Mouse (Mus musculus) gastrocnemius, postnatal 14 days (tissue): ENCODE measurements around the gene Dhh. TPM values are rescaled to one million over a fixed set of nuclear protein-coding genes. Genes with fewer than 3 reads are reported as not detected.

ENCODE experiments used
- DNase-seq: peaks from one replicate; pipeline ENCODE4 v3.0.0; 2021; ENCODE audit warnings: mixed read lengths
- intact Hi-C: fragments of 180-260 bp; cut with DNase I; formaldehyde crosslinking; loops from one replicate; pipeline ENCODE4 v1.15.1; 2025; ENCODE audit warnings: low total_unique reads
- total RNA-seq, 2 experiments: library from RNA; stranded (reverse); gene quantifications; 2 replicates each; pipeline ENCODE4 v1.2.3; 2021

Gene Dhh
- total RNA-seq, 2 experiments from 2014 or later: 0.97 to 4.1 TPM

DNA sequence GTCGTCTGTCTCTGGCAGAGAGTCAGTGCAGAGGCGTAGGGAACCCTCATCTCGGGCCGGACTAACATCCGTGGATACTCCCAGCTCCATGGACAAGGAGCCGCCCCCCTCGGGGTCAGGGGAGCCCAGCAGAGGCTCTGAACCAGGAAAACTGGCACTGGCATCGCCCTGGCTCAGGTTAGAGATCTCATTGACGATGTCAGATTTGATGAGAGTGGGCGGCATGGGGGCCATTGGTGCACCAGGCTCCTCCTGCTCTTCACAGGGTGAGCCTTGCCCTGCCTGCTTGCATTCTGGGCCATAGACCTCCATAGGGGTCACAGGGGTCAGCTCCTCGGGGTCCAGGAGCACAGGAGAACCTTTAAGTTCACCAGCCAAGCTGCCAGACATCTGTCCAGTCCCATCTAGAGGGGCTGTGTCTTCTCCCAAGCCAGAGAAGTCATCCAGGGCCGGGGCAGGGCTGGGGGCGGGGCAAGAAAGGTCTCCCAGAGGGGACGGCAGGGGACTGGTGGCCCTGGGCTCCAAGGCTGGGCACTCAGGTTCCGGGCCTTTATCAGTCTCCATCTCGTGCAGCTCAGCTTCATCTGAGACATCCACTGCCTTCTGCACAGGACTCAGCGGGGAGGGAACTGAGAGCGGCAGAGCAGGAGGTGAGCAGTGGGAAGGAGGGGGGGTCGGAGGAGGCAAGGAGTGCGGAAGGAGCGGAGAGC lies 36.5 kb downstream of the Dhh start:
- intact Hi-C loops: no loop called here
- peak; percentile 5 for DNase-seq

DNA sequence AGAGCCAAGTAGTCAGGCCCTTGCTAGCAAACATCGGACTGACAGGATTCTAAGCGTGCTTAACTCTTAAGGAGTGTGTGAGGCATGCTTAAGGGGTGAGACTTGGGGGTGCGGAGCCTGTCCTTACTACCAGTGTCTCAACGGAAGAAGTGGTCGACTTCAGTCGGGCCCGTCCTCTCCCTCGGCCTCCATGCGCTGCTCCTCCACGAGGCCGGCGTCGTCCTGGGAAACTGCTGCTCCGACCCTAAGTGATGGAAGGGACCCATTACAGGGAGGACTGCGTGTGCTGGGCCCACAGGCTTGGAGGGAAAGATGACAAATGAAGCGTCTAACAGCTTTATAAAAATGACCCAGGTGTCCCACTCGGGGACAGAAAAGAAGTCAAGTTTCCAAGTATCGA lies 37.4 kb downstream of the Dhh start:
- DNase-seq: no peak
- intact Hi-C loops: no loop called here

DNA sequence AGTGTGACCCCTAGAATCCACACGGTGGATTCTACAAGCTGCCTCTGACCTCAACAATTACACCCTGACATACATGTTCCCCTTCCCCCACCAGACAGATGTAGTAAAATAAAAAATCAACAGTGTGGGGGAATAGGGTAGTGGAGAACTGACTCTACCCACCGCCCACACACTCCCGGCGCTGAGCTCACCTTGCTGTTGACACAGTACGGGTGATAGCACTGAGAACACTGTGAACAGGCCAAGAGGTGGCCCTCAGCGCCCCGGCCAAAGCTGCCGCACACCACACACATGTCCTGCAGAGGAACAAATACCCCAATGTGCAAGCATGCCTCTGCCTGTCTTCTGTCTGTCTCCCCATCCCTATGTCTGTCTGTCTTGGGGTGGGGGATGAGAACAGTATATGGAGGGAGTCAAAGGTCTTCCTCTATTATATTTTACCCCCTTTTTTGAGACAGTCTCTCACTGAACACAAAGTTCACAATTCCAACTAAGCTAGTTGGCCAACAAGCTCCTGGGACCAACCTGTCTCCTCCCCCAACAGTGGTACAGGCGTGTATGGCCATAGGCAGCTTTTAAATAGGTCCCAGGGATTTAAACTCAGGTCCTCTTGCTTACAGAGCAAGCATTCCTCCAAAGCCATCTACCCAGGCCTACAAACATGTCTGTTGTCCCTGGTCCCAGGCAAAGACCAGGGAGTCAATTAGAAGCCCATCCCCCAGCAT lies 38.9 kb downstream of the Dhh start:
- DNase-seq: no peak

DNA sequence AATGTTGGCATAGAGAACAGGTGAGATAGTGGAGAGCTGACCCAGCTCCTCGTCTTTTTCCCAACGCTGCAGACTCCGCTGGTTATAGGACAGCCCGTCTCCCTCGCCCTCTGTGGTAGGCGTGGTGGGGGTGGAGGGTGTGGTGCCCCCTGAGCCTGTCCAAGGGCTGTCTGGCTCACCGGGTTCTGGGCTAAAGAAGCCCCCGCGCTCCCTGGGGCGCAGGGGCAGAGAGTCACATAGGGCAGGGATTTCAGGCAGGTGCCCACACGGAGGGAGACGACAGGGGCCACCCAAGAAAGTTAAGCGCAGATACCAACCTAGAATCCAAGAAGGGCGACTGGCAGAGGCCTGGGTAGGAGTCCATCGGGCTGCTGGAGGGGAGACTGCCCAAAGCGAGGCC lies 44.1 kb downstream of the Dhh start:
- no peak for DNase-seq
- intact Hi-C loops: no loop called here

More for the DNA sequence above, 38.9 kb downstream of the Dhh start:
- intact Hi-C loops: no loop called here

DNA sequence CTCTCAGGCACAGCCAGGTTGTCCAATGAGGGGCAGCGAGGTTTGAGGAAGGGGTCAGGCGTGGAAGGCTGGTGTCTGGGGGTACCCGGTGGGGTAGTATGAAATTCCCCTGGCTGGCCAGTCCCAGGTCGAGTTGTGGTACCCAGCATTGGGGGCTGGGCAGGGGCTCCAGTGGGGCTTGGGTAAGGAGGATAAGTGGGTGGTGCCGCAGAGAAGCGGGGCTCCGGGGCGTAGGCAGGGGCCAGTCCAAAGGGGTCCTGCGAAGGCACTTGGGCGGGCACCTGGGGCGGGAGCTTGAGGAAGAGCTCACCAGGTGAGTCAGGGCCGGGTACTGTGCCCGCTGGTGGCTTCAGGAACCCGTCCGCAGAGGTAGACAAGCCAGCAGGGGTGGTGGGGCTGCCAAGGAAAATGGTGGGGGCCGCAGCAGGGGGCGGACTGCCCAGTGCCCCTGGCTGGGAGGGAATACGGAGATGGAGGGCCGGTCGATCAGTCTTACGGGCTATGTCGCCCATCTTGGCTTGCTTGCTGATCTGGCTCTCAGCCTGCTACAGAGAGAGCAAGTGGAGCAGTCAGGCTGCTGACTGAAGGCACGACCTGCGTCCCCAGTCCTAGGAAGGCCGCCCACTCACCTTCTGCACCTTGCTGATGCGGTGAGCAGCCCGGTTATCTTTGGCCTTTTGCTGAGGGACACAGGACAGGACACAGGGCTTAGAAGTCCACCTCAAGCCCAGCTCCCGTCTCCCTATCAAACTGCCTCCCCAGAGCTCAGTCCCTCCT lies 45.0 kb downstream of the Dhh start:
- DNase-seq: no peak
- intact Hi-C loops: no loop called here

DNA sequence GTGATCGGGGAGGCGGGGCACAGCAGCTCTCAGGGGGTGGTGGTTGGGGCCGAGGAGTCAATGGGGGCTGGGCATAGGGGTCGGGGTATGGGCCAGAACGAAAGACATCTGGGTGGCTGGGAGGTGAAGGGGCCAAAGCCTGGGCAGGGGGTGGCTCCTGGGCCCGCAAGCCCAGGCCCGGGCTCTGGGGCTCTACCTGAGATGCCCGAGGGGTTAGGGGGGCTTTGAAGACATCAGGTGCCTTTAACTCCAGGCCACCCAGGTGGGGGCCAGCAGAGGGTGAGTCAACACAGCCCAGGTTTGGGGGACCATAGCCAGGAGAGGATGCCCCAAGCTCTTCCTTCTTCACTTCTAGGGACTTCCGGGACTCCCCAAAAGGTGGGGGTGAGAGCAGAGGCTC lies 45.6 kb downstream of the Dhh start:
- intact Hi-C loops: no loop called here

DNA sequence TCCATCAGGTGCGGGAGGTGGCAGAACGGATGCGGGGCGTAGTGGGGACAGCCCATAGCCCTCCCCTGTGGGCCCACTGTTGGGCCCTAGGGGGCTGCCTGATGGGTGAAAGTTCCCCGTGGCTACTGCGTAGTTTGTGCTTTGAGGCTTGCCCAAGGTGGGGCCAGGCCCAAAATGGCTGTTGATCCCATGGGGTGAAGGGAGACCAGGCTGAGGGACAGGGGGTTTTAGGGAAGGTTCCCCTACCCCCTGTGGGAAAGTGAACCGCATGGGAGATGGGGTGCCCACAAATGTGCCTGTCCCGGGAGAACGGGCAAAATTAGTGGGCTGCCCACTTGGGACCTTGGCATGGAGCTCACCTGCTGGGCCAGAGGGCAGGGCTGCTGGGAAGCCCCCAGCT lies 46.3 kb downstream of the Dhh start:
- DNase-seq: no peak
- intact Hi-C loops: no loop called here

More for the DNA sequence above, 45.6 kb downstream of the Dhh start:
- DNase-seq: no peak

DNA sequence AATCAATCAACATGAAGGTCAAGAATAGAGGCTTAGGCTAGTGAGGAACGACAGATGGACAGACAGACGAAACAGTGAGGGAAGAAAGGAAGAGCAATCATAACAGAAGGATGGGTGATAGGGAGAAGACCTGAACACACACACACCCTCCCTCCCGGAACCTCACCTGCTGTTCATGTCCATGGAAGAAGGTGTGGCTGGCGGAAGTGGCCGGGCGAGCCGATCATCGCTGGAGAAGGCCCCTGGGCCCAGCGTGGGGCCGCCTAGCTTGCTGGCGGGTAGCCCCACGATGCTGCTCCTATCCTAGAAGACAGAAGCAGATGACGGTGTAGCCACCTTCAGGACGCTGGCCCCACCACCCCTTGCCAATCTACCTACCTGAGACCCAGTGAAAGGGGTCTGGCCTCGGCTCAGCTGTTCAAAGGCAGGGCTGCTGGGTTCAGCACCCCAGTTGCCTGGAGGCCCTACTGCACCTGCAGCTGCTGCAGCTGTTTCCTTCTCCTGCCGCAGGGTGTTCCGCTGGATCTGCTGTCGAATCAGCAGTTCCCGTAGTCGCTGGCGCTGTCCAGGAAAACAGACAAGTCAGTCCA lies 47.0 kb downstream of the Dhh start:
- DNase-seq: no peak
- intact Hi-C loops: no loop called here

DNA sequence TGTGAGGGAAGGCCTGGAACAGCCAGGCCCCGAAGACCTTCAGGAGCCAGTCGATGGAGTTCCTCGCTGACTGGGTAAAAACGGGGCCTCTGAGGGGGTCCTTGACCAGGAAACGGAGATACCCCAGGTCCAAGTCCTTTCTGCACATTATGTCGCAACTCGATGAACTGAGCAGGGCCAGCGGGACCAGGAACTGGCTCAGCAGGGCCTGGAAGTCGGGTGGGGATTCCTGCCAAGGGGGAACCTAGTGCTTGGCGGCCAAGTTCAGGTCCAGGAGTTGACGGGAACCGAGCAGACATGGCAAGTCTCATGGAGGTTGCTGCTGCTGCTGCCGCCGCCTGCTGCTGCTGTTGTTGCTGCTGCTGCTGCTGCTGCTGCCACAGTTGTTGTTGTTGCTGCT lies 47.7 kb downstream of the Dhh start:
- intact Hi-C loops: no loop called here
- DNase-seq: no peak

DNA sequence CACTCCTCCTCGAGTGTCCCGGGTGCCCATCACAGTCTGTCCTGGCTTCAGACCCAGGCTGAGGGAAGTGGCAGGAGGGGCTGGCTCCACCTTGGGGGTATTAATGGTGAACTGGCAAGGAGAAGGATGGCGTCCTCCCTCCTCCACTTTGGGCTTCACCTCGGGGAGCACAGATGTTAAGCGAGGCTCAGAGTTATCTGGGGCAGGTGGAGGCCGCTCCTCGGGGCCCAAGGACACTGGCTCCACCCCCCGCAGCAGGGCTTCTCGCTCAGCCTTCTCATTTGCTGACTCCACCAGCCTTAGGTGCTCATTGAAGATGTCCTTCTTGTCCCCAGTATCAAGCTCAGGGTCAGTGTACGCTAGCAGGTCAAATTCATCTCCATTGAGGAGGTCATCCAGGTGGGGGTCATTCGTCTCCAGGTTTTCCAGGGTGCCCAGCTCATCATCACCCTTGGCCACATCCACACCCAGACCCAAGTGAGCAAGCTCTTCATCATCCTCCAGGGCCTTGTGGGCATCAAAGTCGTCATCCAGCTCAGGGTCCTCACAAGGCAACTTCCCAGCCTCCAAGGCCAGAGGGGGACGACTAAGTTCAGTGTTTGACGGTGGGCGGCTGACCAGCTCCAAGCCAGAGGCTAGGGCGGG lies 48.3 kb downstream of the Dhh start:
- intact Hi-C loops: no loop called here
- no peak for DNase-seq

DNA sequence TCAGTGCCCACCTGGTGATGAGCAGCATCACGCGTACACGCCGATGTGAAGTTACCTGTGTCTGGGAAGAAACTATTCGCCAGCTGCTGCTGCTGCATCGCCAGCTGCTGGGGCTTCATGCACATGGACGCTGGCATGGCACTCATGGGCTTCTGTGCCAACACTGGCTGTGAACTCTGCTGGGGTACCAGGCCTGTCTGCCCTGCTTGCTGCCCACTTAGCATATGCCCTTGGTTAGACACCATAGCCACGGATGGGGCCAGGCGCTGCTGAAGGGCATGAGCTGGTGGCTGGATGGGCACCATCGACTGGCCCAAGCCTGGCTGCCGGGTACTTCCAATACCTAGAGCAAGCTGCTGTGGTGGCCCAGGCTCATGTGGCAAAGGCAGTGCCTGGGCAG lies 49.2 kb downstream of the Dhh start:
- DNase-seq: no peak
- intact Hi-C loops: no loop called here

DNA sequence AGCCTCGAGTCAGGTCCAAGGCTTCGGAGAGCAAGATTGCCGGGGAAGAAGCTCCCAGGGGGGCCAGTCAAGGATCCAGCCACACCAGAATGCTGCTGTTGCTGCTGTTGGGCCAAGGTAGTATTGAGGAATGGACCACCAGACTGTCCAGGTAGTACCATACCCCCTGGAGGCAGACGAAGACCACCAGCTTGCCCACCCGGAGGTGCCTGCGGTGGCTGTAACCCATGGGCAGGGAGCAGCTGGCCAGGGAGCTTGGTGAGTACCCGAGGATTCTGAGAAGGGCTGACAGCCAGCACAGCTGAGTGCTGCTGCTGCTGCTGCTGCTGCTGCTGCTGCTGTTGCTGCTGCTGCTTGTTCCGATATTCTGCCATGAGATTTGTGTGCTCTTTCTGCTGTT lies 52.2 kb downstream of the Dhh start:
- intact Hi-C loops: no loop called here
- DNase-seq: no peak

DNA sequence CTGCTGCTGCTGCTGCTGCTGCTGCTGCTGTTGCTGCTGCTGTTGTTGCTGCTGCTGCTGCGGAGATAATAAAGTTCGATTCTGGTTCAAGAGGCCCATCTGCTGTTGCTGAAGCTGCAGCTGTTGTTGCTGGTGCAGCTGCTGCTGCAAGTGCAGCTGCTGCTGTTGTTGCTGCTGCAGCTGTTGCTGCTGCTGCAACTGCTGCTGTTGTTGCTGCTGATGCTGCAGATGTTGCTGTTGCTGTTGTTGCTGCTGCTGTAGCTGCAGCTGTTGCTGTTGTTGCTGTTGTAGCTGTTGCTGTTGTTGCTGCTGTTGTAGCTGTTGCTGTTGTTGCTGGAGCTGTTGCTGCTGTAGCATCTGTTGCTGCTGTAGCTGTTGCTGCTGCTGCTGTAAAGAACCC lies 53.2 kb downstream of the Dhh start:
- intact Hi-C loops: no loop called here
- no peak for DNase-seq

DNA sequence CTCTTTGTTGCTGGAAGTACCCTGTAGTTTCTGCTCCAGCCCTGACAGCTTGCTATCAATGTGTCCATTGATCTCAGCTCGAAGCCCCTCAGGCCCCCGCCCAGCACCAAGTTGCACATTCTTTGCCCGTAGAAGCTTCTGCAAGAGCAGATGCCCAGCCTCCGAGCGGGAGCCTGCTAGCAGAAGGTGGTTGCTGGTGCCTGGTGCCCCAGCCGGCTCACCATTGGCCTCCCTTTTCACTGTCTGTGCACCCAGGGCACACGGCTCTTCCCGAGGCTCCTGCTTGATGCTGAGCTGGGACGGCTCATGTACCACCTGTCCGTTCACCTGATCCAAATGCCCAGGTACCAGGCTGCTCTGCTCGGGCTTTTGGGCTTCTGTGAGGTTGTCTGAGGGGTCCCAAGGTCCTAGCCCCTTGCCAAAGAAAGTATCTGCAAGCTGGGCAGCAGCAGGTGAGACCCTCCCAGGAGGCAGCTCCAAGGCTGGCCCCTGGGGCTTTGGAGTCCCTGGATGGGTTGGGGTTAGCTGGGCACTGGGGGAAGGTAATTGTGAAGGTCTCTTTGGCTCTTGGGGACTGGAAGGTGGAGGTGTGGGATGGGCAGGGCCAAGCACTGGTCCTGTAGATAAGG lies 54.6 kb downstream of the Dhh start:
- DNase-seq: no peak
- intact Hi-C loops: no loop called here

Other genes starting within 250 kb of the Dhh start
- gene Ddx23, start 235.6 kb downstream of the Dhh start, total RNA-seq: 10 to 100 TPM; 45.1 to 48.1 TPM
- 1 to 10 TPM in 1 of 2 experiments, under 1 TPM in 1; 0.40 to 1.2 TPM for gene Rnd1, start 221.1 kb downstream of the Dhh start, total RNA-seq
- gene Ccdc65, start 190.3 kb downstream of the Dhh start, total RNA-seq: not detected
- 1 to 10 TPM; 3.9 to 4.4 TPM for gene Fkbp11, start 170.3 kb downstream of the Dhh start, total RNA-seq
- 10 to 100 TPM; 14.6 to 15.8 TPM for gene Arf3, start 135.3 kb downstream of the Dhh start, total RNA-seq
- 1 to 10 TPM in 1 of 2 experiments, under 1 TPM in 1; 0.78 to 1.5 TPM for gene Wnt10b, start 120.4 kb downstream of the Dhh start, total RNA-seq
- under 1 TPM in 1 of 2 experiments, not detected in 1; 0.10 TPM for gene Wnt1, start 108.7 kb downstream of the Dhh start, total RNA-seq
- 1 to 10 TPM; 1.6 to 2.7 TPM for gene Ddn, start 89.0 kb downstream of the Dhh start, total RNA-seq
- gene Prkag1, start 67.0 kb downstream of the Dhh start, total RNA-seq: 10 to 100 TPM; 36.6 to 42.0 TPM
- 10 to 100 TPM; 40.2 to 40.8 TPM for gene Kmt2d, start 27.3 kb downstream of the Dhh start, total RNA-seq
- gene Rhebl1, start 4.0 kb downstream of the Dhh start, total RNA-seq: 1 to 10 TPM; 1.1 to 2.0 TPM
- 10 to 100 TPM in 1 of 2 experiments, 1 to 10 TPM in 1; 4.4 to 11.3 TPM for gene Lmbr1l, start 19.7 kb upstream of the Dhh start, total RNA-seq
- 10 to 100 TPM; 64.0 to 93.6 TPM for gene Tuba1b, start 36.0 kb upstream of the Dhh start, total RNA-seq
- gene Gm49450, start 55.0 kb upstream of the Dhh start, total RNA-seq: not detected
- gene Tuba1a, start 55.2 kb upstream of the Dhh start, total RNA-seq: 100 to 1,000 TPM in 1 of 2 experiments, 10 to 100 TPM in 1; 58.7 to 109 TPM
- gene Tuba1c, start 131.4 kb upstream of the Dhh start, total RNA-seq: 10 to 100 TPM; 14.3 to 21.0 TPM
- 1 to 10 TPM; 1.2 to 1.4 TPM for gene Prph, start 156.6 kb upstream of the Dhh start, total RNA-seq
- 1 to 10 TPM; 1.4 to 1.8 TPM for gene Troap, start 176.0 kb upstream of the Dhh start, total RNA-seq
- gene C1ql4, start 189.3 kb upstream of the Dhh start, total RNA-seq: not detected
- under 1 TPM in 1 of 2 experiments, not detected in 1; 0.12 TPM for gene Dnajc22, start 194.6 kb upstream of the Dhh start, total RNA-seq
- gene Spats2, start 227.4 kb upstream of the Dhh start, total RNA-seq: 1 to 10 TPM; 7.1 to 8.7 TPM